Mouse (Mus musculus) myocyte (in vitro differentiated cells): ENCODE results near the gene Vapa.

Source experiments
- MAX ChIP-seq: IDR thresholded peaks from one replicate; pipeline ENCODE4 v1.6.1; 2011; ENCODE audit warnings: low read depth, mild to moderate bottlenecking, control low read depth
- MYOD1 ChIP-seq, 3 experiments: IDR thresholded peaks; one replicate each; pipeline ENCODE4 v1.6.1; 2011; ENCODE audit warnings: control low read depth in 2 of 3, low read depth in 2 of 3, mild to moderate bottlenecking in 2 of 3, moderate library complexity in 1 of 3; ENCODE audit not compliant: insufficient read length in 2 of 3, control insufficient read depth in 1 of 3
- POLR2A ChIP-seq: IDR thresholded peaks from one replicate; pipeline ENCODE4 v1.6.1; 2011; ENCODE audit warnings: low read depth, mild to moderate bottlenecking, control low read depth, moderate library complexity; ENCODE audit not compliant: insufficient read length
- USF1 ChIP-seq: IDR thresholded peaks from one replicate; pipeline ENCODE4 v1.6.1; 2011; ENCODE audit warnings: low read depth, mild to moderate bottlenecking, control low read depth, moderate library complexity

DNA sequence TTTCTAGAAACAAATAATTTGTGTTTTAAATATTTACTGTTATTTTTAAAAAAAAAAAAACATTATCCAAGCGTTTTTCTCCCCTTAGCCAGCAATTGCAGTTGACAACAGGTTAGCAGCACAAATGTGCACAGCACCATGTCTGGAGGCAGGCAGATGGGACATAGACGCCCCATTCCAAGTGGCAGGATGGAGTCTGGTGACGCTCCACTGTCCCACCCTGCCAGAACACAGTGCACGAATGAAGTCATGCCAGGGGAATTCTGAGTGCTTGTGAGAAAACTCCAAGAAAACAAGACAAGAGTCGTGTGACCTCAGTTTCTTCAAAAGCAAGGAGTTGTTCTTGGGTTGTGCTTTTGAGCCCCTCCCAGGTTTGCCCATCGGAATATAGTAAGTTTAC lies 50.0 kb downstream of the Vapa start:
- TF ChIP-seq POLR2A = no peak
- no peak for TF ChIP-seq USF1
- no peak for TF ChIP-seq MYOD1 (IDR thresholded peaks at IDR 0.05; ENCODE audit: control insufficient read depth in 1 of 3, insufficient read length in 2 of 3, low read depth in 2 of 3)
- no peak for TF ChIP-seq MAX
